Mouse (Mus musculus): ENCODE measurements around the gene Pgm1. TPM values are rescaled to one million over a fixed set of nuclear protein-coding genes. Genes with fewer than 3 reads are reported as not detected.

Gene Pgm1
- 51.1 and 58.7 TPM in 2 replicates for polyA plus RNA-seq (2015; fragmentation: Nextera tagmentation; extraction: Ambion mirVana)

DNA sequence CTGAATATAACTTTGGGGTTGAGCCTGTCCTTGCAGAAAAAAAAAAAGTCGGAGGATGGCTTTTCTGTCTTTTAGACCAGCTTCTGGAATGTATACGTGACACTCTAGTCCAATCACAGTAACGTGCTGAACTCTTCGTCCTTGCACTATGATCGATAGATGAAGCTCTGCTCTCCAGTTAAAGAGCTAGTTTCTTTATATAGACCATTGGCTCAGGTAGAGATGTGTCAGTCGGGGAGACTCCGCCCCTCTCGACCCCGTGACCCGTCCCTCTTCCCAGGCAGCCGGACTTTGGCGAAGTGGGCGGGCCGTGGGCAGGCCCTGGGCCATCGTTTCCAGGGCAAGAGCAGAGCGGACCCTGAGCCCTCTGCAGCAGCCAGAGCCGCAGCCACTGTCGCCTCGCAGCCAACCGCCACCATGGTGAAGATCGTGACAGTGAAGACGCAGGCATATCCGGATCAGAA is at the start of gene Pgm1:
Pgm1 (plus strand) TSS at position 266 of the 464 bp plus-strand sequence.
- no peaks in the 10 kb centered on the region for H3K36me3 ChIP-seq
- DNase-seq (peak; percentile 78), ATAC-seq (ENCODE audit: low read depth) (peak; percentile 84)
- H3K27me3 ChIP-seq, result no peaks in the 10 kb centered on the region
- peaks cover 56% of the 10 kb centered on the region for H3K4me1 ChIP-seq (replicated peaks)
- H3K9me3 ChIP-seq (replicated peaks), result no peaks in the 10 kb centered on the region
- H3K4me2 ChIP-seq, result peak within 1 kb of the TSS; percentile 86
- WGBS (ENCODE audit: insufficient replicate concordance), result 2% methylated on average over 23 of the region's 23 CpGs
- H3K9ac ChIP-seq, result peak within 1 kb of the TSS; percentile 73
- H3K4me3 ChIP-seq (replicated peaks), result peak within 1 kb of the TSS; percentile 67
- peak within 1 kb of the TSS; percentile 82 for H3K27ac ChIP-seq

DNA sequence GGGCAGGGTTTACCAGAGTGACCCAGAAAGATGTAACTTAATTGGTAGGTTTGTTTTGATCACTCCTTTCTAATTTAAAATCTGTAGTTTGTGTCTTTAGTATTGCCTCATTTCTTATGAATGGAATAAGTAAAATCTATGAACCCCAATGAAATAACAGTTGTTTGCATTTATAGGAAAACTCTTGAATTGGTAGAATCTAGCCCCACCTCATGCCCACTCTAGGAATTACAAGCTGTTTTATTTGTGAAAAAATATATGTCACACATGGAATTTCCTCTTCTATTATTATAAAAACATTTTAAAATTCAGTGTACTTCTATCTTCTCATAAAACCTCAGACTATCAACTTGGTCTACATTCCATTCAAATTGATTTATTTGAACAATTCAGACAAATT is 47.3 kb upstream of the Pgm1 start:
- Histone ChIP-seq H3K9ac (no peak overlapping the region), H3K4me2 (no peak overlapping the region), H3K36me3 (no peaks in the 10 kb centered on the region), H3K4me1 (replicated peaks) (no peaks in the 10 kb centered on the region), H3K4me3 (replicated peaks) (no peak overlapping the region), H3K27ac (no peak overlapping the region), H3K27me3 (no peaks in the 10 kb centered on the region), H3K9me3 (replicated peaks) (no peaks in the 10 kb centered on the region)
- DNase-seq (no peak), ATAC-seq (ENCODE audit: low read depth) (no peak)

DNA sequence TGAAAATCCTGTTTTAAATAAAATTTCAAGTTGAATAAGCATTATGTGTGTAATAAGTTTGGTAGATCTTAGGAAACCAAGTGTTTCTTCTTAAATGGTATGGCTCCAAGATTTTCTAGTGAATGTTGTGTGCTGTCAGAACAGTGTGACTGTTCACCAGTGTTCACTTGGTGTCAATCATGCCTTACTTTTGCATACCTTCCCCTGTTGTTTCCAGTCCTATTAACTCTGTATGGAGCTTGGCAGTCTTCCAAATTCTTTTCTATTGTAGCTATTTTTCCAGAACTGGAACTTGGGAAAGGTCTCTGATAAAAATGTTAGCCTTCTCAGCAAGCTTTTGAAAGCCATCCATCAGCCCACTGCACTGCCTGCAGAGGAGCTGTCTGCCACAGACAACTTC is 46.8 kb upstream of the Pgm1 start:
- Histone ChIP-seq H3K27ac (no peak overlapping the region), H3K9ac (no peak overlapping the region), H3K4me1 (replicated peaks) (no peaks in the 10 kb centered on the region), H3K27me3 (no peaks in the 10 kb centered on the region), H3K4me3 (replicated peaks) (no peak overlapping the region), H3K4me2 (no peak overlapping the region), H3K36me3 (no peaks in the 10 kb centered on the region), H3K9me3 (replicated peaks) (no peaks in the 10 kb centered on the region)
- DNase-seq, result no peak
- no peak for ATAC-seq (ENCODE audit: low read depth)

DNA sequence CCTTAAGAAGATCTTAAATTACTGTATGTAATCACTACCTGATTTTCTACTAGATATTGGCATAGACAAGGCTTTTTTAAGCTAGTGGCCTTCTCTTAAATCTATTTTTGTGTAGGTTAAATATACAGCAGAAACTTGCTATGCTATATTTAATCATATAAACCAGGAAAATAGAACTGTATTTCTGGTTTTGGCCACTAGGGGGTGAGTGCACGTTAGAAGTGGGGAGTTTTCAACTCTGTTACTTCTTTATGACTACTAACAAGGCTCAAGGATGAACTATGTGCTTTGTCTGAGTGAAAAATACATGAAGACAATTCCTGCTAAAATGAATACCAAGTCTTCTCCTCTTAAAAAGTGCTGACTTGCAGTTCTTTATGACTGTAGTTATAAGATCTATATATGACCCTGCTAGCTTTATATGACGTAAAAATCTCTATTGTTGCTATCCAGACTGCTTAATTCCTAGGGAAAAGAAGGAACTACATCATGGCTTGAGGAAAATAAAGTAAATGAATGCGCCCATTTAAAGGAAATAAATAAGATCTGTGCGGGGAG is 15.2 kb upstream of the Pgm1 start:
- H3K4me2 ChIP-seq, result no peak overlapping the region

DNA sequence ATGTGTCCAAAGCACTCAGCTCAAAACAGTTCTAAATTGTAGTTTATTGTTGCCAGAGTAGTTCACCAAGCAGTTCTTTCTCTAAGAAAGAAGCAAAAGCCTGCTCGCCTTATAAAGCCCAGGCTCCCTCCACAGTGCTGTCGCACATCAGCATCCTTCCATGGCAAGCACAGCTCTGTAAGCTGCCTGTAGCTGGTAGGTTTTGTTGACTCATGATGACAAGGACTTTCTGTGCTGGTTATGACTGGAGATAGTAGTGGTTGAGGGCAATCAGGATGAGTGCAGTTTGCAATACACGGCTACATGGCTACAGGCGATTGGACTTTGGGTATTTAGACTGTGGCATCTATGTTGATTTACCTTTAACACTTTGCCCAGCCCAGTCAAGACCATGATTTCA is 2.8 kb upstream of the Pgm1 start:
- DNase-seq (peak; percentile 60), ATAC-seq (ENCODE audit: low read depth) (peak; percentile 65)
- whole genome bisulfite sequencing (ENCODE audit: insufficient replicate concordance), result 48% methylated on average over 4 of the region's 4 CpGs
- Histone ChIP-seq H3K27ac (no peak overlapping the region; the same call in 1 of the 2 replicates), H3K36me3 (no peaks in the 10 kb centered on the region), H3K4me1 (replicated peaks) (peaks cover 43% of the 10 kb centered on the region), H3K27me3 (no peaks in the 10 kb centered on the region), H3K4me3 (replicated peaks) (no peak overlapping the region), H3K9ac (no peak overlapping the region), H3K9me3 (replicated peaks) (no peaks in the 10 kb centered on the region), H3K4me2 (no peak overlapping the region)

More for the DNA sequence above, 15.2 kb upstream of the Pgm1 start:
- WGBS (ENCODE audit: insufficient replicate concordance), result 58% methylated on average over 4 of the region's 4 CpGs
- H3K27me3 ChIP-seq, result no peaks in the 10 kb centered on the region
- H3K27ac ChIP-seq, result no peak overlapping the region
- H3K4me1 ChIP-seq (replicated peaks), result no peaks in the 10 kb centered on the region
- no peaks in the 10 kb centered on the region for H3K9me3 ChIP-seq (replicated peaks)
- no peak for ATAC-seq (ENCODE audit: low read depth)
- no peak for DNase-seq
- no peak overlapping the region for H3K9ac ChIP-seq
- no peaks in the 10 kb centered on the region for H3K36me3 ChIP-seq
- no peak overlapping the region for H3K4me3 ChIP-seq (replicated peaks)

DNA sequence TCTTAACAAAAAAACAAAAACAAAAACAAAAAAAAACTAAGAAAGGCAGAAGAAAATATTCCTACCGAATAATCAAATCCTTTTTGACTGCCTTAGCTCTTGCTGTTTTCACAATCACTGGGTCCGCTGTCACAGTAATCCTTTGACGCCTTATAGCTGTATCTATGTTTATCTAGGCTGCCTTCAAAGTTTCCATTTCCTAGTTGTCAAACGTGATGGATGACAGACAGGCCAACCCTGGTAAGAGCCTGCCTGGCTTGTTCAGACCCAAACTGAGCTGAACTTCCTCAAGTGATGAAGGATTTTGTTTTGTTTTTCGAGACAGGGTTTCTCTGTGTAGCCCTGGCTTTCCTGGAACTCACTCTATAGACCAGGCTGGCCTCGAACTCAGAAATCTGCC is 693 bp upstream of the Pgm1 start:
- DNase-seq (no peak), ATAC-seq (ENCODE audit: low read depth) (no peak)
- H3K36me3 ChIP-seq, result no peaks in the 10 kb centered on the region
- whole genome bisulfite sequencing (ENCODE audit: insufficient replicate concordance), result 24% methylated on average over 6 of the region's 6 CpGs
- H3K4me2 ChIP-seq, result peak overlapping the region; percentile 86; the same call in 1 of the 2 replicates
- peaks cover 52% of the 10 kb centered on the region for H3K4me1 ChIP-seq (replicated peaks)
- H3K27ac ChIP-seq, result peak overlapping the region; percentile 82
- no peak overlapping the region for H3K9ac ChIP-seq
- H3K4me3 ChIP-seq (replicated peaks), result no peak overlapping the region
- H3K9me3 ChIP-seq (replicated peaks), result no peaks in the 10 kb centered on the region
- H3K27me3 ChIP-seq, result no peaks in the 10 kb centered on the region

DNA sequence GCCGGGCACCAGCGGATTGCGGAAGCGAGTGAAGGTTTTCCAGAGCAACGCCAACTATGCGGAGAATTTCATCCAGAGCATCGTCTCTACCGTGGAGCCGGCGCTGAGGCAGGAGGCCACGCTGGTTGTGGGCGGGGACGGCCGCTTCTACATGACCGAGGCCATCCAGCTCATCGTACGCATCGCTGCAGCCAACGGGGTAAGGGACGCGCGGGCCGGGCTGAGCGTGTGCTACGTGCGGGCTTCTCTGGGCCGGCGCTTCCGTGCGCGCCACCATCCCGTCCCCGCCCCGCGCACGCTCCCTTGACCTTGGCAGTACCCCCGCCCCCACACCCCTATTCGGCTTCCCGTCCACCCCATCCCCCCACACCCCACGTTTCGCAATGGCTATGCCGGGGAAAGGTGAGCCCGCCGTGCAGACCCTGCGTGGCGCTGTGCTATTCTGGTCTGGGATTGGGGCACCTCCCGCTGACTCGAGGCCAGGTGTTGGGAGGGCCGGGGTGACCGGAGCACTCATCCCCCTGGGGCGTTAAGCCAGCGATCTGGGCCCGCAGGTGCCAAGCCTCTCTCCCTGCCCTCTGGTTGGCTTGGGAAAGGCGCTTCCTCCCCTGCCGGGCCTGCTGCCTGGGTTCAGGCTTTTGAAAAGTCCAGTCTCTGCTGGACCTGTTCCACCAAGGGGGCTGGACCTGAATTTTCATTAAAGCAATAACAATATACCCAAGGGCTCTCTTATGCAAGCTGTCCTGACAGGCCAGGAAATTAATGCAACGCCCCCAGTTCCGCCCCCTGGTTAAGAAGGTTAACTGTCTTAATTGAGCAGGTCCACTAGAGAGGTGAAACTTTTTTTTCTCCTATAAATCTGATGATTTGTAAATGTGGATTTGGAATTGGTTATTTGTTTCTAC is 651 bp downstream of the Pgm1 start, which contains the start of gene Itgb3bp:
Itgb3bp (minus strand) TSS at position 201 of the 905 bp plus-strand sequence.
- H3K27ac ChIP-seq, result peak within 1 kb of the TSS; percentile 82
- peak within 1 kb of the TSS; percentile 67 for H3K4me3 ChIP-seq (replicated peaks)
- peak; percentile 63 for DNase-seq
- peak within 1 kb of the TSS; percentile 73 for H3K9ac ChIP-seq
- H3K27me3 ChIP-seq, result no peaks in the 10 kb centered on the region
- WGBS (ENCODE audit: insufficient replicate concordance), result under 1% methylated on average over 57 of the region's 57 CpGs
- no peaks in the 10 kb centered on the region; the same call in 1 of the 2 replicates for H3K36me3 ChIP-seq
- H3K9me3 ChIP-seq (replicated peaks), result no peaks in the 10 kb centered on the region
- H3K4me2 ChIP-seq, result peak within 1 kb of the TSS; percentile 86
- H3K4me1 ChIP-seq (replicated peaks), result peaks cover 56% of the 10 kb centered on the region
- ATAC-seq (ENCODE audit: low read depth), result peak; percentile 82

DNA sequence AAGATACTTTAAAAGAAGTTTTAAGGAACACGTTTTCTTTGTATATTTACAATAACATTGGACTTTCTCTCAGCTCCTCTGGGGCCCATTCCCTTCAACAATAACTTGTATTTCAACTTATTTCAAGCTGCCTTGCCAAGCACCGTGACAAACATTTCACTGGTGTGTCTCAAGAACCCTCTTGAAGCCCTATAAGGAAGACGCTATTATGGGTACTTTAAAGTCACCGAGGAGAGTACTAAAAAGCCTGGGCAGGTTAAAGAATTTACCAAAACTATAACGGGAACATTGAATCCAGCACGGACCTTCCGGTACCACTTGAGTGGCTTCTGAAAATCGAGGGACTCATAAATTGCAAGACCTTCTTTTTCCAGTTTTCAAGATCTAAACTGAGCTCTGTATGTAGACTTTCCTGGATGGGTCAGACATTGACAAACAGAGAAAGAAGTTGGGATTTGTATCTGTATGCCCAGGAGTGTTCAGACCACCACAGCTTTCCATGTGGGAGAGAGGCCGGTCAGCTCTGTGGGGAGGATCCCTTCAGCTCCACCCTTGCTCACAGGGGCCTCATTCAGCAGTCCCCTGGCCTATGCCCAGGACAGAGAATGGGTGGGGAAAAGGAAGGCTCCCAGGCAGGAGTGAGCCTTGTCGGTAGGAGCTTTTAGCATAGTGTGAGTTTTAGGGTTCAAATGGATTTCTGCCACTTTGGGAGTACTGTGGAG is 1.5 kb downstream of the Pgm1 start:
- Histone ChIP-seq H3K4me3 (replicated peaks) (peak overlapping the region; percentile 67), H3K36me3 (peaks cover 5% of the 10 kb centered on the region; the same call in 1 of the 2 replicates), H3K27ac (peak overlapping the region; percentile 82; the same call in 1 of the 2 replicates), H3K9ac (peak overlapping the region; percentile 1; the same call in 1 of the 2 replicates), H3K4me1 (replicated peaks) (peaks cover 56% of the 10 kb centered on the region), H3K4me2 (peak overlapping the region; percentile 86), H3K9me3 (replicated peaks) (no peaks in the 10 kb centered on the region), H3K27me3 (no peaks in the 10 kb centered on the region)
- ATAC-seq (ENCODE audit: low read depth) (no peak), DNase-seq (no peak)
- WGBS (ENCODE audit: insufficient replicate concordance), result 51% methylated on average over 10 of the region's 10 CpGs

DNA sequence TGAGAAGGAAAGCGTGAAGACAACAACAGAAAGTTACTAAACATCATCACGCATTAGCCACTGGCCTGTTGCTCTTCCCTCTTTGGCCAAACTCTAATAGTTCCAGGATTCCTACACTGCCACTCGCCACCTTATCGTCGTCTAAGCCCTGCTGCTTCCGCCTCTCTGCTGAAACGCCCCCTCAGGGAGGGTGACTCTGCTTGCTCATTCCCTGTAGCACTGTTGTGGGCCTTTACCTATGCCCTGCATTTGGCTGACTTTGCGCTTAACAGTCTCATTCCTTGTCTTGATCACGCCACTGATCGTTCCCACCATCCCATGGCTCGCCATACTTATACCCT is 2.0 kb downstream of the Pgm1 start:
- 61% methylated on average over 11 of the region's 11 CpGs for WGBS (ENCODE audit: insufficient replicate concordance)
- Histone ChIP-seq H3K27me3 (no peaks in the 10 kb centered on the region), H3K27ac (no peak overlapping the region), H3K9me3 (replicated peaks) (no peaks in the 10 kb centered on the region), H3K4me2 (peak overlapping the region; percentile 86), H3K9ac (peak overlapping the region; percentile 1; the same call in 1 of the 2 replicates), H3K4me1 (replicated peaks) (peaks cover 53% of the 10 kb centered on the region), H3K4me3 (replicated peaks) (0 out of 2 replicates have a peak overlapping the region, but pooled peaks have one; percentile 67), H3K36me3 (peaks cover 5% of the 10 kb centered on the region; the same call in 1 of the 2 replicates)
- no peak for DNase-seq
- no peak for ATAC-seq (ENCODE audit: low read depth)

DNA sequence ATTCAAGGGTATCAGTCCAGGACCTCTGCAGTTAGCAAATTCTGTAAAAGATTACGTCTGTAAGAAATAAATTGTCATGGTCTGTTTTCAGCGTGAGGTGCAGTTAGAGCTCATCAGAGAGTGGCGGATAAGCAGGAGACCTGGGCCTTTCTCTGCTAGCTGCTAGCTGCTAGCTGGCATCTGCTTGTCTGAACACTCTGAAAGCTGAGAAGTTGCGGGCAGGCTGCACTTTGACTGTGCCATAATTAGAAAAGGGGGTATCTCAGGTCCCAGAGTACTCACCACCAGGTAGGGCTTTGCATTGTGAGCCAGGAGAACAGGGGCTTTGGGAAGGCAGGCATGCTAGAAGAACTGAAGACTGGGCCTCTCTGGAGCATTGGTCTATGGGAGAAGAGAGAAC is 2.6 kb downstream of the Pgm1 start:
- Histone ChIP-seq H3K4me1 (replicated peaks) (peaks cover 47% of the 10 kb centered on the region), H3K9me3 (replicated peaks) (no peaks in the 10 kb centered on the region), H3K4me2 (peak overlapping the region; percentile 86; the same call in 1 of the 2 replicates), H3K27ac (no peak overlapping the region), H3K9ac (no peak overlapping the region), H3K36me3 (peaks cover 5% of the 10 kb centered on the region; the same call in 1 of the 2 replicates), H3K27me3 (no peaks in the 10 kb centered on the region), H3K4me3 (replicated peaks) (no peak overlapping the region)
- 73% methylated on average over 4 of the region's 4 CpGs for WGBS (ENCODE audit: insufficient replicate concordance)
- no peak for ATAC-seq (ENCODE audit: low read depth)
- no peak for DNase-seq

DNA sequence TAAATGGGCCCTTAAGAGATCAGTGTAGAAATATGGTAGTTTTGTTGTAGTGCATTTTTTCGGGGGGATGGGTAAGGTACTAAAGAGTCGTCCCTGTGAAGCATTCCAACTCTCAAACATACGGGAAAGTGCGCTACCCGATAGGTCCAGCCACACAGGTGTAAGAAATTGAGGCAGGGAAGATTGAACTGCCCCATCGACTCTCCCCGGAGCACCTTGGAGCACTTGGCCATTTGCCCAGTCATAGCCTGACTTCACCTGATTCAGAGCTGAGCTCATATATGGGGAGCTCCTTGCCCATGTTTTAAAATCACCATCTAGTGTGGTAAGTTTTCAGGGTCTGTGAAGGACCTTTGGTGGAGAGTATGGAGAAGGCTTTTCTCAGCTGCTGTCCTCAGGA is 5.6 kb downstream of the Pgm1 start:
- DNase-seq, result no peak
- Histone ChIP-seq H3K9ac (no peak overlapping the region), H3K27ac (no peak overlapping the region), H3K4me2 (no peak overlapping the region), H3K4me3 (replicated peaks) (no peak overlapping the region), H3K36me3 (peaks cover 5% of the 10 kb centered on the region; the same call in 1 of the 2 replicates), H3K27me3 (no peaks in the 10 kb centered on the region), H3K4me1 (replicated peaks) (peaks cover 33% of the 10 kb centered on the region), H3K9me3 (replicated peaks) (no peaks in the 10 kb centered on the region)
- WGBS (ENCODE audit: insufficient replicate concordance), result 88% methylated on average over 7 of the region's 7 CpGs
- no peak for ATAC-seq (ENCODE audit: low read depth)

Data from liver, embryonic 13.5 days (tissue).